Mouse (Mus musculus) liver, embryonic 14.5 days (tissue): ENCODE data around the gene Atp2a3.

ENCODE experiments used
- CTCF ChIP-seq: IDR thresholded peaks from 2 replicates; pipeline ENCODE4 v1.5.1; 2016; ENCODE audit warnings: antibody characterized with exemption, low read depth, control low read depth
- EP300 ChIP-seq: IDR thresholded peaks from 2 replicates; pipeline ENCODE4 v1.6.1; 2016; ENCODE audit warnings: antibody characterized with exemption, low read depth

DNA sequence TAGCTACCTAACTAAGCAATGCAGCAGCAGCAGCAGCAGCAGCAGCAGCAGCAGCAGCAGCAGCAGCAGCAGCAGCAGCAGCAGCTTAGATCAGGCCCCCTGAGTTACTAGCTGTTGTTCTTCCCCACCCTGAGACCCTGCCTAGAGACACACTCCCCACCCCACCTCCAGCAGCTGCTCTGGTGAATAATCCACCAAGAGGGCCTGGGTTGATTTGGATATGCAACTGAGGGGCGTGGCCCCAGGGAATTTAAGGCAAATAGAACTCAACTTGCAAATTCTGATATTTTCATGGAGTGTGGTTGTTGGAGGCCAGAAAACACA, 7.9 kb upstream of the Atp2a3 start:
- TF ChIP-seq CTCF, result no peak
- no peak for TF ChIP-seq EP300
